ENCODE assay signal across 21 mouse cellular contexts in genomic region chrX:113304323-113304722, GRCm38 (mm10). TPM values are rescaled to one million over a fixed set of nuclear protein-coding genes. Genes with fewer than 3 reads are reported as not detected.
DNase-seq lines count a peak whose midpoint lies in the region; ATAC-seq lines count a peak whose summit lies in the region.
"Had no signal": no experiment of that assay in that cellular context is flagged by ENCODE, and none has a peak within 500 bp of the region (broad histone marks: within the 10 kb centered on the region; RNA-seq: fewer than 3 reads in every experiment).

No protein-coding gene starts in this region.

- no peak overlapping the region for H3K9ac ChIP-seq in forebrain, embryonic 13.5 days
- no peak overlapping the region for H3K9ac ChIP-seq in forebrain, embryonic 11.5 days (ENCODE audit: low read length)
- no peak overlapping the region for H3K9ac ChIP-seq in hindbrain, embryonic 13.5 days
- H3K9ac ChIP-seq in midbrain, embryonic 13.5 days (replicated peaks): no peak overlapping the region
- no peak overlapping the region for H3K9ac ChIP-seq in midbrain, embryonic 15.5 days
- H3K9ac ChIP-seq: embryonic facial prominence, embryonic 12.5 days; forebrain, postnatal 0 days; heart, embryonic 12.5 days; intestine, embryonic 15.5 days had no signal

- H3K36me3 ChIP-seq in forebrain, embryonic 13.5 days (ENCODE audit: poor library complexity, severe bottlenecking): no peaks in the 10 kb centered on the region
- no peaks in the 10 kb centered on the region for H3K36me3 ChIP-seq in forebrain, embryonic 11.5 days (ENCODE audit: control insufficient read depth, insufficient read depth, low read length)
- H3K36me3 ChIP-seq in hindbrain, embryonic 13.5 days: no peaks in the 10 kb centered on the region
- no peaks in the 10 kb centered on the region for H3K36me3 ChIP-seq in hindbrain, embryonic 10.5 days
- no peaks in the 10 kb centered on the region for H3K36me3 ChIP-seq in midbrain, embryonic 13.5 days
- H3K36me3 ChIP-seq in midbrain, embryonic 15.5 days (replicated peaks): no peaks in the 10 kb centered on the region
- H3K36me3 ChIP-seq: embryonic facial prominence, embryonic 12.5 days; G1E; heart, embryonic 12.5 days; intestine, embryonic 15.5 days had no signal

- no peaks in the 10 kb centered on the region for H3K9me3 ChIP-seq in forebrain, embryonic 13.5 days (replicated peaks)
- no peaks in the 10 kb centered on the region for H3K9me3 ChIP-seq in forebrain, embryonic 11.5 days (ENCODE audit: control insufficient read depth, low read length)
- no peaks in the 10 kb centered on the region for H3K9me3 ChIP-seq in hindbrain, embryonic 13.5 days
- H3K9me3 ChIP-seq in hindbrain, embryonic 10.5 days: no peaks in the 10 kb centered on the region
- H3K9me3 ChIP-seq in midbrain, embryonic 13.5 days: no peaks in the 10 kb centered on the region
- no peaks in the 10 kb centered on the region for H3K9me3 ChIP-seq in midbrain, embryonic 15.5 days
- H3K9me3 ChIP-seq: embryonic facial prominence, embryonic 12.5 days; G1E; heart, embryonic 12.5 days; intestine, embryonic 15.5 days had no signal

- no peak overlapping the region for H3K4me3 ChIP-seq in forebrain, embryonic 13.5 days
- no peak overlapping the region for H3K4me3 ChIP-seq in forebrain, embryonic 11.5 days (ENCODE audit: low read depth, low read length)
- H3K4me3 ChIP-seq in hindbrain, embryonic 13.5 days: no peak overlapping the region
- no peak overlapping the region for H3K4me3 ChIP-seq in hindbrain, embryonic 10.5 days
- H3K4me3 ChIP-seq in midbrain, embryonic 13.5 days (replicated peaks): no peak overlapping the region
- no peak overlapping the region for H3K4me3 ChIP-seq in midbrain, embryonic 15.5 days
- H3K4me3 ChIP-seq: embryonic facial prominence, embryonic 12.5 days; heart, embryonic 12.5 days; intestine, embryonic 15.5 days had no signal

- H3K4me1 ChIP-seq in forebrain, embryonic 13.5 days: no peaks in the 10 kb centered on the region
- no peaks in the 10 kb centered on the region for H3K4me1 ChIP-seq in forebrain, embryonic 11.5 days (replicated peaks; ENCODE audit: control insufficient read depth, insufficient read depth, low read length)
- no peaks in the 10 kb centered on the region for H3K4me1 ChIP-seq in hindbrain, embryonic 13.5 days (replicated peaks)
- no peaks in the 10 kb centered on the region for H3K4me1 ChIP-seq in hindbrain, embryonic 10.5 days (replicated peaks)
- H3K4me1 ChIP-seq in midbrain, embryonic 13.5 days (replicated peaks): no peaks in the 10 kb centered on the region
- H3K4me1 ChIP-seq in midbrain, embryonic 15.5 days: no peaks in the 10 kb centered on the region
- H3K4me1 ChIP-seq: embryonic facial prominence, embryonic 12.5 days; heart, embryonic 12.5 days; intestine, embryonic 15.5 days had no signal

- H3K27ac ChIP-seq in forebrain, embryonic 13.5 days: no peak overlapping the region
- no peak overlapping the region for H3K27ac ChIP-seq in forebrain, embryonic 11.5 days (ENCODE audit: low read depth, low read length)
- no peak overlapping the region for H3K27ac ChIP-seq in hindbrain, embryonic 13.5 days
- no peak overlapping the region for H3K27ac ChIP-seq in hindbrain, embryonic 10.5 days
- H3K27ac ChIP-seq in midbrain, embryonic 13.5 days: no peak overlapping the region
- H3K27ac ChIP-seq in midbrain, embryonic 15.5 days: no peak overlapping the region
- H3K27ac ChIP-seq: embryonic facial prominence, embryonic 12.5 days; intestine, embryonic 15.5 days had no signal

- 44% methylated on average over 4 of the region's 4 CpGs for WGBS in forebrain, embryonic 13.5 days
- 56% methylated on average over 4 of the region's 4 CpGs for WGBS in forebrain, embryonic 11.5 days
- WGBS in hindbrain, embryonic 13.5 days: 41% methylated on average over 4 of the region's 4 CpGs
- 52% methylated on average over 4 of the region's 4 CpGs for WGBS in hindbrain, embryonic 10.5 days
- 48% methylated on average over 4 of the region's 4 CpGs for WGBS in midbrain, embryonic 13.5 days
- WGBS in midbrain, embryonic 15.5 days: 34% methylated on average over 4 of the region's 4 CpGs

- DNase-seq in forebrain, embryonic 11.5 days (ENCODE audit: low spot score): no peak
- no peak for DNase-seq in hindbrain, embryonic 10.5 days (ENCODE audit: low spot score)
- DNase-seq in brain, adult 2 months (ENCODE audit: low read depth, low spot score): peak; percentile 1
- no peak for DNase-seq in spleen, postnatal 14 days (ENCODE audit: low spot score in 2 of 2)
- DNase-seq: adrenal gland, adult 8-10 months; adrenal gland, postnatal 36 days; B cell, adult 2 months; cerebellum, adult 11-12 months; cerebellum, adult 9-10 months; cerebellum, postnatal 25 days; forebrain, postnatal 0 days; gastrocnemius, postnatal 14 days had no signal

- no peaks in the 10 kb centered on the region for H3K27me3 ChIP-seq in forebrain, embryonic 13.5 days
- H3K27me3 ChIP-seq in forebrain, embryonic 11.5 days (ENCODE audit: control insufficient read depth, insufficient read depth, low read length): no peaks in the 10 kb centered on the region
- no peaks in the 10 kb centered on the region for H3K27me3 ChIP-seq in hindbrain, embryonic 13.5 days
- no peaks in the 10 kb centered on the region for H3K27me3 ChIP-seq in hindbrain, embryonic 10.5 days (ENCODE audit: insufficient read depth, poor library complexity, severe bottlenecking)
- H3K27me3 ChIP-seq in midbrain, embryonic 13.5 days: no peaks in the 10 kb centered on the region
- H3K27me3 ChIP-seq in midbrain, embryonic 15.5 days (replicated peaks): no peaks in the 10 kb centered on the region
- H3K27me3 ChIP-seq: embryonic facial prominence, embryonic 12.5 days; heart, embryonic 12.5 days; intestine, embryonic 15.5 days had no signal

- no peak overlapping the region for H3K4me2 ChIP-seq in forebrain, embryonic 13.5 days
- no peak overlapping the region for H3K4me2 ChIP-seq in forebrain, embryonic 11.5 days (ENCODE audit: low read depth, low read length, severe bottlenecking)
- H3K4me2 ChIP-seq in hindbrain, embryonic 13.5 days: 0 out of 2 replicates have a peak overlapping the region, but pooled peaks have one; percentile 17
- 0 out of 2 replicates have a peak overlapping the region, but pooled peaks have one; percentile 3 for H3K4me2 ChIP-seq in midbrain, embryonic 13.5 days (replicated peaks)
- no peak overlapping the region for H3K4me2 ChIP-seq in midbrain, embryonic 15.5 days
- H3K4me2 ChIP-seq: embryonic facial prominence, embryonic 12.5 days; heart, embryonic 12.5 days; intestine, embryonic 15.5 days had no signal

- ATAC-seq in forebrain, embryonic 13.5 days: peak; percentile 38; the same call in 1 of the 2 replicates
- ATAC-seq in forebrain, embryonic 11.5 days (replicated peaks; ENCODE audit: low FRiP score): no peak
- no peak for ATAC-seq in hindbrain, embryonic 13.5 days (ENCODE audit: low FRiP score)
- no peak for ATAC-seq in midbrain, embryonic 13.5 days
- ATAC-seq in midbrain, embryonic 15.5 days (replicated peaks): no peak
- ATAC-seq: CD4-positive, CD25-positive, alpha-beta regulatory T cell, adult 4 months; forebrain, postnatal 0 days; intestine, embryonic 15.5 days had no signal

RNA-seq across cellular contexts. Expression of gene Dach2, which starts 7.0 kb away (rescaled TPM):
- 5.5 and 7.7 TPM in 2 replicates for polyA plus RNA-seq in forebrain, embryonic 13.5 days (2015; fragmentation: Nextera tagmentation; extraction: Ambion mirVana)
- 8.9 and 10.0 TPM in 2 replicates for polyA plus RNA-seq in forebrain, embryonic 11.5 days (2014; fragmentation: Nextera tagmentation; extraction: Ambion mirVana)
- 13.3 and 14.4 TPM in 2 replicates for polyA plus RNA-seq in hindbrain, embryonic 13.5 days (2015; fragmentation: Nextera tagmentation; extraction: Ambion mirVana)
- 17.2 and 19.3 TPM in 2 replicates for polyA plus RNA-seq in hindbrain, embryonic 10.5 days (2016; fragmentation: Nextera tagmentation; extraction: Ambion mirVana)
- 8.0 and 9.6 TPM in 2 replicates for polyA plus RNA-seq in midbrain, embryonic 13.5 days (2015; fragmentation: Nextera tagmentation; extraction: Ambion mirVana)
- 6.5 and 6.9 TPM in 2 replicates for polyA plus RNA-seq in midbrain, embryonic 15.5 days (2015; fragmentation: Nextera tagmentation; extraction: Ambion mirVana)
- polyA plus RNA-seq: G1E had no signal

Comparison
In these comparisons a context has a peak if more than half of its experiments do, and no peak if none do; other contexts are left out.
1. H3K4me2 ChIP-seq: peak in hindbrain, embryonic 13.5 days (single experiment) and midbrain, embryonic 13.5 days (single experiment); none in forebrain, embryonic 13.5 days (single experiment), forebrain, embryonic 11.5 days (single experiment) and midbrain, embryonic 15.5 days (single experiment).